Mouse (Mus musculus): Measurements from ENCODE around the gene Tmcc3. TPM values are rescaled to one million over a fixed set of nuclear protein-coding genes. Genes with fewer than 3 reads are reported as not detected.

The Tmcc3 gene
- polyA plus RNA-seq, 1 experiment from 2014 or later = 16.9 TPM

DNA sequence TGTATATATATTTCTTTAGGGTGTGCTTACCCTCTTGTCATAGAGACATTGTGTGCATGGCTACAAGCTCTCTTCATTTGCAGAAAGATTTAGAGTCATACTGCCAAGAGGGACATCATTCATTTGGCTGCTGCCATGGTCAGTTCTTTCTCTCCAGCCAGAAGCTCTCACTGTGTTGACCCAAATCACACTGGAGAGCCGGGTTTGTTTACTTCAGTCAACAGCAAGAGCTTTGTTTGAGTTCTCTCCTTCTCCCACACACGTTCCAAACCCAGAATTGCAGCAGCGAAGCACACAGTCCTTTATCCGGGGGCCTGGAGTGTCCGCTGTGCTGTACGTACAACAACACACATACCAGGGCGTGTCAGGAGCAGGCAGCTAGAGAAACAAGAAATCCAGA, 154.6 kb downstream of the Tmcc3 start:
- Histone ChIP-seq H3K9ac (no peak overlapping the region), H3K4me3 (no peak overlapping the region), H3K4me2 (no peak overlapping the region), H3K9me3 (no peaks in the 10 kb centered on the region), H3K27ac (replicated peaks) (no peak overlapping the region), H3K36me3 (no peaks in the 10 kb centered on the region), H3K4me1 (replicated peaks) (no peaks in the 10 kb centered on the region), H3K27me3 (no peaks in the 10 kb centered on the region)
- ATAC-seq (ENCODE audit: low FRiP score, low read depth) = 0 out of 2 replicates have a peak, but pooled peaks have one; percentile 38
- WGBS = 68% methylated on average over 7 of the region's 7 CpGs

DNA sequence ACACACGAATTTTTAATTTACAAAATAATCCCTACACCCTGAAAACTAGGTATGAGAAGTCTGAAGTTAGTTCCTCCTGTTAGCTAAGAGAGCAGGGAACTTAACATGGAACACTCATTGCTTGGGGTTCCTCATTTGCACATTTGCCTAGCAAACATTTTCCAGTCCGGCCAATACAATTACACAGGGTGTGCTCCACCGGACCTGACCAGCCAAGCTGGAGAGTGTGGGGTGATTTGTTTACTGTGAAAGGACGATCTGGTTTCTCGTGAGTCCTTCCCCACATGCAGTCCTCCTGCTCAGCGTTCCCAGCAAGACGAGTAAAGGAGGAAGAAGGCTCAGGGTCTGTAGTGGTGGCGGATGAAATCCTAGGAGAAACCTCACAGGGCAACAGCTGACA, 159.7 kb downstream of the Tmcc3 start:
- H3K27ac ChIP-seq (replicated peaks) = no peak overlapping the region

DNA sequence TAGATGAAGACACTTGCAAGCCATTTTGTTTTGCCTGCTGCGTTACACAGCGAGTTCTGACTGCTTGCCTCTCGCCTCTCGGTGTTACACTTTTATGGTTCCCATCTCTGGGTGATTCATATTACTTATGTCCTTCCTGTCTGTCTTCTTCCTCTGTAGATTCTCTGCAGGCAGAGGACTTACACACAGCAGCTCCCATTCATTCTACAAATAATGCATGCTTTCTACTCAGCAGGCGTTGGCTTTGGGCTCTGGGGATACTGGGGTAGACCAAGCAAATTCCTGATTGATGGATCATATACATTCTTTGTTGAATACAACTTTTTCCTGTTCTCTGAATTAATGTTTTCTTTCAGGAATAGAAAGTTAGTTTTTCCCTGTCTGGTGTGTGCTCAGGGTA, 161.8 kb downstream of the Tmcc3 start:
- ATAC-seq (ENCODE audit: low FRiP score, low read depth) = no peak
- no peaks in the 10 kb centered on the region for H3K27me3 ChIP-seq
- H3K9me3 ChIP-seq = no peaks in the 10 kb centered on the region
- no peak overlapping the region for H3K27ac ChIP-seq (replicated peaks)
- no peak overlapping the region for H3K4me3 ChIP-seq
- H3K4me1 ChIP-seq (replicated peaks) = no peaks in the 10 kb centered on the region
- H3K36me3 ChIP-seq = no peaks in the 10 kb centered on the region
- H3K4me2 ChIP-seq = no peak overlapping the region
- 59% methylated on average over 5 of the region's 5 CpGs for WGBS
- H3K9ac ChIP-seq = no peak overlapping the region

More for the DNA sequence above, 159.7 kb downstream of the Tmcc3 start:
- Histone ChIP-seq H3K4me1 (replicated peaks) (no peaks in the 10 kb centered on the region), H3K4me3 (no peak overlapping the region), H3K9me3 (no peaks in the 10 kb centered on the region), H3K27me3 (no peaks in the 10 kb centered on the region), H3K4me2 (no peak overlapping the region), H3K36me3 (no peaks in the 10 kb centered on the region), H3K9ac (no peak overlapping the region)
- ATAC-seq (ENCODE audit: low FRiP score, low read depth) = no peak
- 66% methylated on average over 8 of the region's 8 CpGs for WGBS

DNA sequence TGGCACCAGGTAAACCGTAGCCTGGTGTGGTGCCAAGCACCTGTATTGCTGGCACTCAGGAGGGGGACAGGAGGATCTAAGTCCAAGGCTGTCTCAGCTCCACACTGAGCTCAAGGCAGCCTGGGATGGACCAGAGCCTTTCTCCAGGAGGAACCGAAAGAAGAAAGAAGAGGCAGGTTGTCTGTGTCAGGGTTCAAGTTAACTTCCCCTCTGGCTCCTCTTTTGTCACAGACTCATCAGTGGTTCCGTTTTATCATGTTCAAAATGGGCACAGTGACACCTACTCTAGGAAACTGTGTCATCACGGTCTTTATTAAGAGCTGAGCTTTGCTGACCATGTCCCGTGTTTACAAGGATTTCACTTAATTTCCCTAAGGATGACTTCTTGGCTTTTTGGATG, 162.4 kb downstream of the Tmcc3 start:
- no peak for ATAC-seq (ENCODE audit: low FRiP score, low read depth)
- Histone ChIP-seq H3K9ac (no peak overlapping the region), H3K4me3 (no peak overlapping the region), H3K27ac (replicated peaks) (no peak overlapping the region), H3K4me1 (replicated peaks) (no peaks in the 10 kb centered on the region), H3K27me3 (no peaks in the 10 kb centered on the region), H3K9me3 (no peaks in the 10 kb centered on the region), H3K4me2 (no peak overlapping the region), H3K36me3 (no peaks in the 10 kb centered on the region)
- WGBS = 88% methylated on average over 5 of the region's 5 CpGs

DNA sequence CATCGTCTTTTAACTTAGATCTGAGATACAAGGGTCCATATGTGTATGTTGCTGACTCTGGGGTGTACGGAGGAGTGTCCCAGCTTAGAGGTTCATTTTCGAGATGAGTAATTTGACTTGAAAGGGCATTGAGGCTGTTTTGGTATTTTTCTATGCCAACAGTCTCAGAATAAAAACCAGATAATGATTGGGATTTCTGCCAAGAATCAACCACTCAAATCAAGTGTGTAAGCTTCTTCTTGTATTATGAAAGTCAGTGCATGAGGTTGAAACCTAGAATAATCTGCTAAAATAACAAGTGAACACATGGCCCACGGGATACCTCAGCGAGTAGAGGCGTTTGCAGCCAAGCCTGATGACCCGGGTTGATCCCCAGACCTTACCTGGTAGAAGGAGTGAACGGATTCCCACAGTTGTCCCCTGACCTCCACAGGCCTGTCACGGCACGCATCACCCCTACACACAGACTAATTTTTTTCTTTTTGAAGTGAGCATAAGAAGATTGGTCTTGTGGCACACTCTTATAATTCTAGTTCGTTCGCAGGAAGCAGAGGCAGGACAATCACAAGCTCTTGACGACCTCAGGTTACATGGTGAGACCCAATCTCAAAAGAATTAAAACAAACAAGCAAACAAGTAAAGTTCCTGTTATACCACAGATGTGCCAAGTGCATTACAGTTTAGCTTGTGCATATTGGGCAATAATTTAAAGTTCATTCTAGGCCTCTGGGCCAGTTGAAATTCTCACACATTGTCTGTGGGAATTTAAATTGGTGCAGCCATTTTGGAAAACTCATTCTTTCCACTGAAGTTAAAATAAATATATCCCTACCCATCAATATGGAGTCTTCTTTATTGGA, 165.8 kb downstream of the Tmcc3 start:
- Histone ChIP-seq H3K9me3 (0 out of 2 replicates have a peak, but pooled peaks cover 4% of the 10 kb centered on the region), H3K4me3 (no peak overlapping the region), H3K27ac (replicated peaks) (no peak overlapping the region), H3K36me3 (no peaks in the 10 kb centered on the region), H3K4me1 (replicated peaks) (no peaks in the 10 kb centered on the region), H3K4me2 (no peak overlapping the region), H3K27me3 (no peaks in the 10 kb centered on the region), H3K9ac (no peak overlapping the region)
- ATAC-seq (ENCODE audit: low FRiP score, low read depth) = no peak
- 90% methylated on average over 13 of the region's 13 CpGs for WGBS

DNA sequence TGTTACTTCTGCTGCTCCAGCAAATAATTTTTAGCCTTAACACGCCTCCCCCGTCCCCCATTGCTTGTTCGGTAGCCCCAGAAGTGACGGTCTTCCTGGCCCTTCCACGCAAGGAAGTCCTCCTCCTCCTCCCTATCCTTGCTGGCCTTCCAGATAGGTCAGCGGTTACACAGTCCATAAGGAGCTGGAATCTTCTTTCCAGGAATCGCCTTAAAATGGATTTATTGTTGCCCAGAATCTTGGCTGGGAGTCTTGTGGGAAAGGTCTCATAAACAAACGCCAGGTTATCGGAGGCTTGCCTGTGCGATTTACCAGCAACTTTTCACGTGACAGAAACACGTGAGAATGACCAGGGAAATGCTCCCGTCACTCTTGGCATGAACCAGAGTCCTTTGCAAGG, 167.9 kb downstream of the Tmcc3 start:
- no peak overlapping the region for H3K4me2 ChIP-seq
- no peaks in the 10 kb centered on the region for H3K4me1 ChIP-seq (replicated peaks)
- H3K4me3 ChIP-seq = no peak overlapping the region
- H3K9me3 ChIP-seq = 0 out of 2 replicates have a peak, but pooled peaks cover 4% of the 10 kb centered on the region
- no peak for ATAC-seq (ENCODE audit: low FRiP score, low read depth)
- no peak overlapping the region for H3K9ac ChIP-seq
- H3K27ac ChIP-seq (replicated peaks) = no peak overlapping the region
- WGBS = 88% methylated on average over 13 of the region's 13 CpGs
- H3K36me3 ChIP-seq = no peaks in the 10 kb centered on the region
- no peaks in the 10 kb centered on the region for H3K27me3 ChIP-seq

DNA sequence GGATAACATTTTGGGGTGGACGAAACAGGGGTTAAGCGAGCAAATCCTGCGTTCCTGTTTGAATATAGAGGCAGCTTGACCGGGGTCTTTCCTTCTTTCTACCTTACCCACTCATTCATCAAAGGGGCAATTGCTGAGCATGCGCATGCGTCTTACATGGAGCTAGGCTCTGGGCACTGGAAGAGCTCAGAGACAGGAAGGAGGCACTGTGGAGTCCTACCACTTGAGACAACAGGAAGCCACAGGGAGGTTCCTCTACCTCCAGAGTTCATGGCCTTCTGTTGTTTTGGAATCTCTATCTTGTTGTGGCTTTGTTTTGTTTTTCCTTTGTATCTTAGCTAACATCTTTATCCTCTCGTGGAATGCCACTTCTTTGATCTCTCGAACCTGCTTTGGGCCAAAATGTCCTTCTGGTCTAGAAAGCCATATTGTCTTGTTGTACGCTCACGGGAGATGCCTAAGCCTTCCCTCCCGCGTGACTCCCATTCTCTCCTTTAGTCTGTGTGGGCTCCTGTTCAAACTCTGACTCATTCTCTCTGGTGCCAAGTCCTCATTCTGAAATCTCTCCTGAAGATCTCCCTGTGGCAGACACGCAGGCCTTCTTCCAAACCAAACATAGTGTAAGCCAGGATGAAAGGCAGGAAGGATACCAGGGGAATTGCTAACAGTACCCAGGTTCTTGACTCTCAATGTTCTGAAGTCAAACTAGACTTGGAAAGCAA, 168.8 kb downstream of the Tmcc3 start:
- Histone ChIP-seq H3K36me3 (no peaks in the 10 kb centered on the region), H3K9ac (no peak overlapping the region), H3K4me3 (no peak overlapping the region), H3K9me3 (0 out of 2 replicates have a peak, but pooled peaks cover 4% of the 10 kb centered on the region), H3K4me1 (replicated peaks) (no peaks in the 10 kb centered on the region), H3K4me2 (no peak overlapping the region), H3K27me3 (no peaks in the 10 kb centered on the region), H3K27ac (replicated peaks) (no peak overlapping the region)
- WGBS = 83% methylated on average over 13 of the region's 13 CpGs
- ATAC-seq (ENCODE audit: low FRiP score, low read depth) = no peak

DNA sequence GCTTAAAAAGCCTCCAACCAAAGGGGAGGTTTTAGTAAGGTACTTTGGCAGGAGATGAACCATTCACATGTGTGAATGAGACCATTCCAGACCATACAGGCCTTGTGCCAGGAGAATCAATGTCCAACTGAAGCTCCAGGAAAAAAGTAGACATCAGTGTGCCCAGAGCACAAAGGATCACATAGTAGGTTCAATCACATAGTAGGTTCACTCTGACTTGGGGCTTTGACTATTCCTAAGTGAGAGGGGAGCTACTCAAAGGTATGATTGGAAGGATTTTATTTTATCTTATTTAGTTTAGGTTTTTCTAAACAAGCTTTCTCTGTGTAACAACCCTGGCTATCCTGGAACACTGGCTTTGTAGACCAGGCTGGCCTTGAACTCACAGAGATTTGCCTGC, 169.9 kb downstream of the Tmcc3 start:
- Histone ChIP-seq H3K9me3 (0 out of 2 replicates have a peak, but pooled peaks cover 4% of the 10 kb centered on the region), H3K27me3 (no peaks in the 10 kb centered on the region), H3K36me3 (no peaks in the 10 kb centered on the region), H3K27ac (replicated peaks) (no peak overlapping the region), H3K4me1 (replicated peaks) (no peaks in the 10 kb centered on the region), H3K9ac (no peak overlapping the region), H3K4me3 (no peak overlapping the region), H3K4me2 (no peak overlapping the region)
- ATAC-seq (ENCODE audit: low FRiP score, low read depth) = no peak

DNA sequence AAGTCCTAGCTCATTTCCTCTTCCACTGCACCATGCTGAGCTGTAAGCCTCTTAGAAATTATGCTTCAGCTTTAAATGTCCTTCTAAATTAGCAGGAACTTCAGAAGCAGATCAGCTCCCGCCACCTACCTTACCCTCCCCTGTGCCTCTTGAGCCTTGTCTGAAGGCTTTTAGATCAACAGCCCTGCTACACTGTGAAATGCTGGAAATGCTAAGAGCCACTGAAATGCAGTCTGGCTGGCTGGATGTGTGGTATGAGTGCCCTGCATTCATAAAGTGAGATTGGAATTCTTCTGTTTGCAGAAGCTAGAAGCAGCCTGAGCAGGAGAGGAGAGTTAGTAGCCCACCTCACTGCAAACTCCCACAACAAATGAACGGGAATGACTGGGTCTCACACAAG, 174.4 kb downstream of the Tmcc3 start:
- 77% methylated on average over 2 of the region's 2 CpGs for WGBS
- Histone ChIP-seq H3K9me3 (0 out of 2 replicates have a peak, but pooled peaks cover 4% of the 10 kb centered on the region), H3K27me3 (no peaks in the 10 kb centered on the region), H3K9ac (no peak overlapping the region), H3K4me3 (no peak overlapping the region), H3K4me1 (replicated peaks) (no peaks in the 10 kb centered on the region), H3K36me3 (no peaks in the 10 kb centered on the region), H3K27ac (replicated peaks) (no peak overlapping the region), H3K4me2 (no peak overlapping the region)
- no peak for ATAC-seq (ENCODE audit: low FRiP score, low read depth)

DNA sequence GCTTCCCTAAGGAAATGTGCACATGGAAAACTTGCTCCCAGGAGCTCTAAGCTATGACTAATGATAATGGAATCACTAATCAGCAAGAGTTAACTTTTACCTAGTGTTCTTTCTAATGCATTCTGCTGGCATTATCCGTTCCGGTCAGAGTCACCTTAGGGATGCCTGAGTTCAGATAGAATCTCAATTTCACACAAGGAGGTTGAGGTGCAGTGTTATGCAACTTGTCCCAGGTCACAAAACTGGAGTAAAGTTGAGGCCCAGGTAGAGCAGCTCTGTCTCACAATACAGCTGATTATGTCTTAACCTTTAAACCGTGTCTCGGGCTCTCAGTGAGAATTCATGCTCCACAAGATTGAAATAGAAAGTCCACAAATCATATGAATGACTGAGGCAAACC, 177.8 kb downstream of the Tmcc3 start:
- no peak for ATAC-seq (ENCODE audit: low FRiP score, low read depth)
- no peaks in the 10 kb centered on the region for H3K36me3 ChIP-seq
- 85% methylated on average over 4 of the region's 4 CpGs for WGBS
- no peak overlapping the region for H3K4me3 ChIP-seq
- H3K27ac ChIP-seq (replicated peaks) = no peak overlapping the region
- no peak overlapping the region for H3K9ac ChIP-seq
- no peak overlapping the region for H3K4me2 ChIP-seq
- H3K9me3 ChIP-seq = no peaks in the 10 kb centered on the region
- H3K27me3 ChIP-seq = no peaks in the 10 kb centered on the region
- H3K4me1 ChIP-seq (replicated peaks) = peaks cover 6% of the 10 kb centered on the region

DNA sequence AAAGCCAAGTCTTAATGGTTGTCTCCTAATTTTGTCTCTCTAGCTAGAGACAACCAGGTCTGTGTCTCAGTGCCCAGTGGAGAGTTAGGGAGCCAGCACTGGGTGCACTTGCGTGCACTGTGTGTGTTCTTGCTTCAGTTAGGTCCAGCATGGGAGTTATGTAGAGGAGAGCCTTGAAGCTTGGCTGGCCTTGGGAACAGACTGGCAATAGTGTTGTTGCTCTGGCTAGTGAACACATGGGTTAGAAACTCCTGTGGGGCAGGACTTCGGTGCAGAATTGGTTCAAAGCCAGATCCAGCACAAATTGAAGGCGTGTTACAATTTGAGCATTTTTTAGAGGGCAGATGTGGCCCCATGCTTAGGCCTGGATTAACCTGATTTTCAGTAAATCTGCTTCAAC, 179.3 kb downstream of the Tmcc3 start:
- whole genome bisulfite sequencing = 75% methylated on average over 3 of the region's 3 CpGs
- H3K9ac ChIP-seq = no peak overlapping the region

DNA sequence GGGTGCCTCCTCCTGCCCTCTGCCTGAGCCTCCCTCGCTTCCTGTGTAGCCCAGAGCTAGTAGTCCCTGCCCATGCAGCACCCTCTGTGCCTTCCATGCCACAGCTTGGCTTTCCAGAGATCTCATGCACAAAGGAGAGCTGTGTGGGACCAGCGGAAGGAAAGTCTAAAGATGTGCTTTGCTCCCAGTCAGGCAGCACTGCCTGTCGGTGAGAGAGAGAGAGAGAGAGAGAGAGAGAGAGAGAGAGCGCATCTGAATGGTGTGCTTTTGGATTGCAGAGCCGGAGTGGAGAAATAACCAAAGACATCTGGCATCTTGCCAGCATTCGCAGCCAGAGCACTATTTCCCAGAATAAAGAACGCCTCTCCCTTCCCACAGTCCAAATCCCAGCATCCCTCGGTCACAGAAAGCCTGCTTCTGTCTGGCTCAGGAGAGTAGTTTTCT, 182.7 kb downstream of the Tmcc3 start:
- no peaks in the 10 kb centered on the region for H3K27me3 ChIP-seq
- 23% methylated on average over 8 of the region's 8 CpGs for WGBS
- no peak overlapping the region for H3K4me2 ChIP-seq
- no peaks in the 10 kb centered on the region for H3K36me3 ChIP-seq
- H3K9me3 ChIP-seq = no peaks in the 10 kb centered on the region
- no peak overlapping the region for H3K4me3 ChIP-seq
- ATAC-seq (ENCODE audit: low FRiP score, low read depth) = peak; percentile 87
- peak overlapping the region; percentile 60 for H3K27ac ChIP-seq (replicated peaks)
- H3K9ac ChIP-seq = no peak overlapping the region
- peaks cover 18% of the 10 kb centered on the region for H3K4me1 ChIP-seq (replicated peaks)

More for the DNA sequence above, 179.3 kb downstream of the Tmcc3 start:
- no peak overlapping the region for H3K4me3 ChIP-seq
- no peaks in the 10 kb centered on the region for H3K9me3 ChIP-seq
- H3K4me1 ChIP-seq (replicated peaks) = peaks cover 11% of the 10 kb centered on the region
- no peak overlapping the region for H3K4me2 ChIP-seq
- no peaks in the 10 kb centered on the region for H3K27me3 ChIP-seq
- H3K27ac ChIP-seq (replicated peaks) = no peak overlapping the region
- ATAC-seq (ENCODE audit: low FRiP score, low read depth) = no peak
- H3K36me3 ChIP-seq = no peaks in the 10 kb centered on the region
